Mouse (Mus musculus): Measurements from ENCODE around the gene Olfr1358.

The Olfr1358 gene

GRCm38 (mm10) chr10:78569686-78570085 lies 52.5 kb downstream of the Olfr1358 start:
- DNase-seq (ENCODE audit: low spot score in 2 of 2): no peak
